Mouse (Mus musculus) stomach, embryonic 14.5 days (tissue): ENCODE results near the gene Dlst. TPM values are rescaled to one million over a fixed set of nuclear protein-coding genes. Genes with fewer than 3 reads are reported as not detected.

ENCODE experiments used
- ATAC-seq: fragments of 200-750 bp; cut with Nextera tagmentation; 2 replicates; pipeline ENCODE4 v1.8.0; 2017; ENCODE audit warnings: low read depth, moderate TSS enrichment; ENCODE audit not compliant: insufficient number of reproducible peaks, insufficient read depth, low FRiP score
- H3K27ac ChIP-seq: fragments of 300-500 bp; sonication (generic); 2 replicates; pipeline ENCODE4 v1.5.1; 2014; ENCODE audit warnings: mild to moderate bottlenecking, low read length, moderate library complexity, mixed read lengths
- H3K27me3 ChIP-seq: fragments of 300-500 bp; sonication (generic); 2 replicates; pipeline ENCODE4 v1.6.1; 2014; ENCODE audit warnings: low read length, control low read depth, mixed read lengths; ENCODE audit not compliant: control insufficient read depth, insufficient read depth
- H3K36me3 ChIP-seq: fragments of 300-500 bp; sonication (generic); 2 replicates; pipeline ENCODE4 v1.6.1; 2014; ENCODE audit warnings: mild to moderate bottlenecking, control low read depth, low read length, moderate library complexity, mixed read lengths; ENCODE audit not compliant: control insufficient read depth, insufficient read depth
- H3K4me1 ChIP-seq: fragments of 300-500 bp; sonication (generic); 2 replicates; pipeline ENCODE4 v1.6.1; 2014; ENCODE audit warnings: low read length, control low read depth, mixed read lengths; ENCODE audit not compliant: control insufficient read depth, insufficient read depth
- H3K4me2 ChIP-seq: fragments of 300-500 bp; sonication (generic); replicated peaks from 2 replicates; pipeline ENCODE4 v1.6.1; 2014; ENCODE audit warnings: low read depth, low read length, control low read depth
- H3K4me3 ChIP-seq: fragments of 300-500 bp; sonication (generic); 2 replicates; pipeline ENCODE4 v1.5.1; 2014; ENCODE audit warnings: low read depth, low read length, control low read depth
- H3K9ac ChIP-seq: fragments of 300-500 bp; sonication (generic); replicated peaks from 2 replicates; pipeline ENCODE4 v1.6.1; 2014; ENCODE audit warnings: low read depth, mild to moderate bottlenecking, control low read depth, low read length, moderate library complexity, mixed read lengths
- H3K9me3 ChIP-seq: fragments of 300-500 bp; sonication (generic); 2 replicates; pipeline ENCODE4 v1.6.1; 2016; ENCODE audit warnings: low read depth, low read length, control low read depth; ENCODE audit not compliant: control insufficient read depth
- WGBS: fragments of 180-500 bp; shearing (Covaris S2); extraction: QIAGEN DNeasy Blood & Tissue Kit; methylation state at CpG from one replicate; pipeline ENCODE4 v1.1.7; 2014; 5-methylcytosine and 5-hydroxymethylcytosine counted together
- polyA plus RNA-seq: library from polyadenylated mRNA; unstranded; fragments of >200 nt; fragmentation: Nextera tagmentation; extraction: Ambion mirVana; gene quantifications from 2 replicates; pipeline ENCODE4 v1.2.1, GENCODE M21; 2014

Dlst gene
- 99.1 and 102 TPM in 2 replicates for polyA plus RNA-seq

GRCm38 (mm10) chr12:85110698-85111592 is at the start of gene Dlst, which contains the start of gene Prox2:
Gene Dlst, plus strand, starts transcription at chr12:85110833.
Gene Prox2, minus strand, starts transcription at chr12:85110759.
- Histone ChIP-seq H3K27ac (peak within 1 kb of the TSS; percentile 79), H3K27me3 (no peaks in the 10 kb centered on the region), H3K4me2 (peak within 1 kb of the TSS; percentile 93), H3K4me3 (peak within 1 kb of the TSS; percentile 98), H3K9ac (peak within 1 kb of the TSS; percentile 93), H3K4me1 (peaks cover 20% of the 10 kb centered on the region), H3K36me3 (no peaks in the 10 kb centered on the region; the same call in 1 of the 2 replicates), H3K9me3 (no peaks in the 10 kb centered on the region)
- WGBS, result under 1% methylated on average over 83 of the region's 83 CpGs
- peak; percentile 93 for ATAC-seq

DNA sequence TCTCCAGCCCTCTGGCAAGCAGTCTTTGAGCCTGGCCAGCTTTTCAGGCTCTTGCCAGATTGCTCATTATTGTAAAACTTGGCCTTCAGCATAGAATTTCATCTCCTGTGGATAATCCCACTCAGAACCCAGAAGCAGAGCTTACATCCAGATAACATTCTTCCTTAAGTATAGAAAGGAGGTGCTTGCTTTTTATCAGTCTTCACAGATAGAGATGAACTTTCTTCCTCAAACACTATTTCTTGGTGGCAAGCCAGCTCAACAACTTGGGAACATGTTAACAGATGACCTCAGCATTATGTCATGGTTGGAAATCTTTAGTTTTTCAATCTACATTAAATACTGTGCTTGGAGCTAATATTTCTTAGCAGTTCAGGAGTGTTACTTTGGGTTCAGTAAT is 39.6 kb upstream of the Dlst start:
- ATAC-seq, result no peak
- no peak overlapping the region for H3K4me2 ChIP-seq
- no peak overlapping the region for H3K4me3 ChIP-seq
- H3K9ac ChIP-seq, result no peak overlapping the region
- peaks cover 34% of the 10 kb centered on the region for H3K36me3 ChIP-seq
- no peaks in the 10 kb centered on the region for H3K9me3 ChIP-seq
- H3K27ac ChIP-seq, result no peak overlapping the region
- no peaks in the 10 kb centered on the region for H3K27me3 ChIP-seq
- H3K4me1 ChIP-seq, result no peaks in the 10 kb centered on the region

DNA sequence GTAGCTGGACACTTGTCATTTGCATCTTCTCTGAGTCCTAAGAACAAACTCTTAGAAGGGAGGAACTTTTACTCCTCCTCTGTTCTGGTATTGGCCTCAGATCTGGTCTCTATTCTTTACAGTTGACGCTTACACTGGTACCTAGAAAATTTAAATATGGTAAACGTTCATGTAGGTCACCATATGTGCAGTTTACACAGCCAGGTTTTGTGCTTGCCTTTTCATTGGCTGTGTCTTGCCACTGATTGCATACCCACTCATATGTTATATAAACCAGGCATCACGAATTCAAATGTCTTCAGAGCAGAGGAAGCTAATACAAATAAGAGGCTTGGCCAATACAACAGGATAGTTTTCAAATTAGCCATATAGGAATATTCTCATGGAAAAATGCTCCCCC is 33.5 kb upstream of the Dlst start:
- no peak for ATAC-seq

GRCm38 (mm10) chr12:85084257-85084656 is 26.4 kb upstream of the Dlst start:
- Histone ChIP-seq H3K27ac (no peak overlapping the region), H3K4me3 (no peak overlapping the region), H3K4me2 (no peak overlapping the region), H3K9ac (no peak overlapping the region), H3K9me3 (no peaks in the 10 kb centered on the region), H3K36me3 (peaks cover 16% of the 10 kb centered on the region), H3K27me3 (no peaks in the 10 kb centered on the region), H3K4me1 (no peaks in the 10 kb centered on the region)
- ATAC-seq, result no peak
- 75% methylated on average over 2 of the region's 2 CpGs for WGBS

More for the DNA sequence above, 33.5 kb upstream of the Dlst start:
- no peaks in the 10 kb centered on the region for H3K27me3 ChIP-seq
- peaks cover 15% of the 10 kb centered on the region for H3K36me3 ChIP-seq
- no peaks in the 10 kb centered on the region for H3K4me1 ChIP-seq
- 86% methylated on average over 3 of the region's 3 CpGs for WGBS
- no peak overlapping the region for H3K4me3 ChIP-seq
- no peak overlapping the region for H3K9ac ChIP-seq
- H3K4me2 ChIP-seq, result no peak overlapping the region
- H3K9me3 ChIP-seq, result no peaks in the 10 kb centered on the region
- H3K27ac ChIP-seq, result no peak overlapping the region

- no peak overlapping the region for H3K4me2 ChIP-seq
- H3K9ac ChIP-seq, result no peak overlapping the region
- 87% methylated on average over 4 of the region's 4 CpGs for WGBS
- peaks cover 18% of the 10 kb centered on the region for H3K36me3 ChIP-seq
- no peaks in the 10 kb centered on the region for H3K9me3 ChIP-seq
- H3K27ac ChIP-seq, result no peak overlapping the region
- H3K4me3 ChIP-seq, result no peak overlapping the region
- no peak for ATAC-seq
- H3K4me1 ChIP-seq, result no peaks in the 10 kb centered on the region
- H3K27me3 ChIP-seq, result no peaks in the 10 kb centered on the region
Measured at GRCm38 (mm10) chr12:85084941-85085340, 25.7 kb upstream of the Dlst start.

DNA sequence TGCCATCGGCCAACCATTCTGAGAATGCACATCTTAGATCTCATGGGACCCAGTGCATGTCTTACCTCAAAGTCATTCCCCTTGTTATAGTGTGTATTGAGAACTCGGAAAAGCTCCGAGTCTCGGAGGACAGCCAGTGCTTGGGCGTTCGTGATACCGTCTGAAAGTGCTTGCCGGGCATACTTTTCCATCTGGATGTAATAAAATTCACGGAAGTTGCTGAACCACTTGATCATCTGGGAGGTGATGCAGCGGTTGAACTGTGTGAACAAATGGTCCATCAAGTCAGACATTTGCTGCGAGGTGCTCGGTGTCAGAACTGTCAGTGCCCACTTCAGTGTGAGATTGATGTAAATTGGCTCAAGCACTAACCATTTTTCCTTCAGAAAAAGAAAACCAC is 22.8 kb upstream of the Dlst start:
- no peak for ATAC-seq
- no peaks in the 10 kb centered on the region for H3K4me1 ChIP-seq
- H3K4me3 ChIP-seq, result no peak overlapping the region
- no peaks in the 10 kb centered on the region for H3K9me3 ChIP-seq
- H3K4me2 ChIP-seq, result no peak overlapping the region
- no peak overlapping the region for H3K27ac ChIP-seq
- 92% methylated on average over 12 of the region's 12 CpGs for WGBS
- no peak overlapping the region for H3K9ac ChIP-seq
- peaks cover 18% of the 10 kb centered on the region for H3K36me3 ChIP-seq
- H3K27me3 ChIP-seq, result no peaks in the 10 kb centered on the region

- H3K27me3 ChIP-seq, result no peaks in the 10 kb centered on the region
- 84% methylated on average over 3 of the region's 3 CpGs for WGBS
- H3K4me2 ChIP-seq, result no peak overlapping the region
- peaks cover 18% of the 10 kb centered on the region for H3K36me3 ChIP-seq
- no peaks in the 10 kb centered on the region for H3K4me1 ChIP-seq
- ATAC-seq, result no peak
- H3K9me3 ChIP-seq, result no peaks in the 10 kb centered on the region
- no peak overlapping the region for H3K9ac ChIP-seq
- no peak overlapping the region for H3K27ac ChIP-seq
- H3K4me3 ChIP-seq, result no peak overlapping the region
Measured at GRCm38 (mm10) chr12:85091190-85091589, 19.4 kb upstream of the Dlst start.

GRCm38 (mm10) chr12:85092214-85092613 is 18.4 kb upstream of the Dlst start:
- Histone ChIP-seq H3K27ac (no peak overlapping the region), H3K36me3 (peaks cover 14% of the 10 kb centered on the region), H3K27me3 (no peaks in the 10 kb centered on the region), H3K4me1 (no peaks in the 10 kb centered on the region), H3K9ac (no peak overlapping the region), H3K9me3 (no peaks in the 10 kb centered on the region), H3K4me3 (no peak overlapping the region), H3K4me2 (no peak overlapping the region)
- no peak for ATAC-seq
- 10% methylated on average over 3 of the region's 3 CpGs for WGBS
